Comparison of ENCODE assay signal across 9 mouse cellular contexts in the genomic region with DNA sequence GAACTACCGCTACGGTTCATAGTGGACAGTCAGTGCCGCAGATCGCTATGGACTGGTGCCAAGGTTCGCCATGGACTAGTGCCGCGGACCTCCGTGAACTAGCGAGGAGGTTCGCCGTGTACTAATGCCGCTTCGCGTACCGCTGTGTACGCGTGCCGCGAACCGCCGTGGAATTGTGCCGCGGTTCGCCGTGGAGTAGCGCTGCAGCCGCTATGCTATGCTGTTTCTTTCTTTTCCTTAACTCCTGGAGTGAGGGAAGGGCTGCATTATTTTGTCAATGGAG.
A peak's percentile ranks its signal among the peaks of the same experiment; 100 is the strongest.
DNase-seq lines count a peak whose midpoint lies in the region; ATAC-seq and TF ChIP-seq lines count a peak whose summit lies in the region.
"Had no signal": no experiment of that assay in that cellular context is flagged by ENCODE, and none has a peak within 500 bp of the region (broad histone marks: within the 10 kb centered on the region; RNA-seq: fewer than 3 reads in every experiment).

No protein-coding gene starts in this region.

- H3K4me1 ChIP-seq in ES-E14 (ENCODE audit: control insufficient read depth in 2 of 2, insufficient read depth in 2 of 2, low read length in 2 of 2, poor library complexity in 1 of 2), result peaks cover 3 to 16% of the 10 kb centered on the region in 2 experiments; a peak in 2 of 4 replicates
- H3K4me1 ChIP-seq in liver, embryonic 12.5 days, result peaks cover 37% of the 10 kb centered on the region
- H3K4me1 ChIP-seq in thymus, adult 2 months (replicated peaks; ENCODE audit: control insufficient read depth, insufficient read depth, low read length), result no peaks in the 10 kb centered on the region

- H3K9ac ChIP-seq in ES-E14 (ENCODE audit: insufficient read depth, low read depth, low read length, poor library complexity, severe bottlenecking), result peak overlapping the region; percentile 24
- no peak overlapping the region for H3K9ac ChIP-seq in liver, embryonic 12.5 days

- no peaks in the 10 kb centered on the region for H3K9me3 ChIP-seq in ES-E14 (ENCODE audit: control insufficient read depth, insufficient read depth, low read depth, low read length)
- peaks cover 8% of the 10 kb centered on the region; the same call in 1 of the 2 replicates for H3K9me3 ChIP-seq in liver, embryonic 12.5 days (replicated peaks)

- no peak for TF ChIP-seq CTCF in thymus, adult 2 months (IDR thresholded peaks at IDR 0.05; ENCODE audit: borderline replicate concordance, control insufficient read depth, extremely low read depth, insufficient read depth, low read length, poor library complexity)

- no peak for ATAC-seq in liver, embryonic 12.5 days
- ATAC-seq in erythroid progenitor cell, adult 5-6 weeks (replicated peaks; ENCODE audit: low FRiP score, poor library complexity, severe bottlenecking), result no peak

- peak overlapping the region; percentile 4; the same call in 1 of the 2 replicates for H3K27ac ChIP-seq in ES-E14 (ENCODE audit: insufficient read depth, low read depth, low read length, poor library complexity, severe bottlenecking)
- peak overlapping the region; percentile 54; the same call in 1 of the 2 replicates for H3K27ac ChIP-seq in liver, embryonic 12.5 days
- no peak overlapping the region for H3K27ac ChIP-seq in thymus, adult 2 months (ENCODE audit: control insufficient read depth, insufficient read depth, low read length)

- H3K27me3 ChIP-seq in liver, embryonic 12.5 days (replicated peaks), result peaks cover 60% of the 10 kb centered on the region
- H3K27me3 ChIP-seq in thymus, adult 2 months (ENCODE audit: control insufficient read depth, insufficient read depth, low read length), result no peaks in the 10 kb centered on the region
- H3K27me3 ChIP-seq: CH12.LX had no signal

- TF ChIP-seq POLR2A in thymus, adult 2 months (IDR thresholded peaks at IDR 0.05; ENCODE audit: control insufficient read depth, extremely low read depth, insufficient read depth, low read length, poor library complexity), result no peak

- DNase-seq in cerebellum, postnatal 36 days, result peak; percentile 12 to 18
- DNase-seq in cerebellum, adult 11 months, result no peak
- no peak for DNase-seq in ES-E14 (ENCODE audit: low read depth, low spot score)
- DNase-seq in heart, postnatal 10 days, result peak; percentile 29 to 30
- no peak for DNase-seq in thymus, adult 2 months
- DNase-seq in T-cell, adult 2 months (ENCODE audit: low spot score), result no peak

- H3K36me3 ChIP-seq in ES-E14 (ENCODE audit: control insufficient read depth, insufficient read depth, low read length, poor library complexity, severe bottlenecking), result no peaks in the 10 kb centered on the region
- H3K36me3 ChIP-seq in liver, embryonic 12.5 days, result no peaks in the 10 kb centered on the region
- no peaks in the 10 kb centered on the region for H3K36me3 ChIP-seq in thymus, adult 2 months (ENCODE audit: control insufficient read depth, insufficient read depth, low read length)

- intact Hi-C loops in heart, postnatal 10 days (cut with DNase I), result no loop called here

- in situ Hi-C loops in ES-E14 (cut with MboI; ENCODE audit: low sequenced_read_pairs in 2 of 2, unreplicated experiment in 2 of 2), result no loop called here

- peak overlapping the region; percentile 52 for H3K4me2 ChIP-seq in liver, embryonic 12.5 days

- H3K4me3 ChIP-seq in ES-E14 (ENCODE audit: insufficient read depth in 1 of 2, low read depth in 1 of 2, low read length in 2 of 2, poor library complexity in 1 of 2, severe bottlenecking in 1 of 2), result peak overlapping the region; percentile 18 to 48
- peak overlapping the region; percentile 10 for H3K4me3 ChIP-seq in liver, embryonic 12.5 days
- H3K4me3 ChIP-seq in thymus, adult 2 months (ENCODE audit: control insufficient read depth, insufficient read depth, low read length), result no peak overlapping the region

- WGBS in liver, embryonic 12.5 days (ENCODE audit: insufficient replicate concordance), result 36% methylated on average over 27 of the region's 27 CpGs
- WGBS in thymus, adult 2 months, result 70% methylated on average over 27 of the region's 27 CpGs

TF ChIP-seq in ES-E14, 5 proteins besides CTCF, POLR2A, EP300 and RAD21:
- TF ChIP-seq CHD2 (IDR thresholded peaks at IDR 0.05; ENCODE audit: low read depth, low read length), result no peak
- no peak for TF ChIP-seq ZNF384 (IDR thresholded peaks at IDR 0.05; ENCODE audit: low read depth, low read length)
- TF ChIP-seq ZC3H11A (IDR thresholded peaks at IDR 0.05; ENCODE audit: borderline replicate concordance, low read depth, low read length), result no peak
- TF ChIP-seq MAFK (IDR thresholded peaks at IDR 0.05; ENCODE audit: insufficient read depth, low read depth, low read length), result no peak
- TF ChIP-seq HCFC1 (IDR thresholded peaks at IDR 0.05; ENCODE audit: borderline replicate concordance, insufficient read depth, low read length), result no peak

Comparison
In these comparisons a context has a peak if more than half of its experiments do, and no peak if none do; other contexts are left out.
1. DNase-seq: peak in cerebellum, postnatal 36 days (2 of 2) and heart, postnatal 10 days (2 of 2); none in cerebellum, adult 11 months (single experiment), ES-E14 (single experiment), thymus, adult 2 months (single experiment) and T-cell, adult 2 months (single experiment).